Mouse (Mus musculus) olfactory bulb, adult 2 months (tissue): ENCODE results near the gene Hpd.

ENCODE experiments used
- CTCF ChIP-seq: fragments of 200-500 bp; IDR thresholded peaks from 2 replicates; pipeline ENCODE4 v1.5.1; 2012; ENCODE audit warnings: low read depth, mild to moderate bottlenecking, low read length, moderate library complexity; ENCODE audit not compliant: insufficient read depth
- POLR2A ChIP-seq: fragments of 200-500 bp; IDR thresholded peaks from 2 replicates; pipeline ENCODE4 v1.6.1; 2012; ENCODE audit warnings: mild to moderate bottlenecking, low read depth, low read length, moderate library complexity; ENCODE audit not compliant: insufficient read depth

DNA sequence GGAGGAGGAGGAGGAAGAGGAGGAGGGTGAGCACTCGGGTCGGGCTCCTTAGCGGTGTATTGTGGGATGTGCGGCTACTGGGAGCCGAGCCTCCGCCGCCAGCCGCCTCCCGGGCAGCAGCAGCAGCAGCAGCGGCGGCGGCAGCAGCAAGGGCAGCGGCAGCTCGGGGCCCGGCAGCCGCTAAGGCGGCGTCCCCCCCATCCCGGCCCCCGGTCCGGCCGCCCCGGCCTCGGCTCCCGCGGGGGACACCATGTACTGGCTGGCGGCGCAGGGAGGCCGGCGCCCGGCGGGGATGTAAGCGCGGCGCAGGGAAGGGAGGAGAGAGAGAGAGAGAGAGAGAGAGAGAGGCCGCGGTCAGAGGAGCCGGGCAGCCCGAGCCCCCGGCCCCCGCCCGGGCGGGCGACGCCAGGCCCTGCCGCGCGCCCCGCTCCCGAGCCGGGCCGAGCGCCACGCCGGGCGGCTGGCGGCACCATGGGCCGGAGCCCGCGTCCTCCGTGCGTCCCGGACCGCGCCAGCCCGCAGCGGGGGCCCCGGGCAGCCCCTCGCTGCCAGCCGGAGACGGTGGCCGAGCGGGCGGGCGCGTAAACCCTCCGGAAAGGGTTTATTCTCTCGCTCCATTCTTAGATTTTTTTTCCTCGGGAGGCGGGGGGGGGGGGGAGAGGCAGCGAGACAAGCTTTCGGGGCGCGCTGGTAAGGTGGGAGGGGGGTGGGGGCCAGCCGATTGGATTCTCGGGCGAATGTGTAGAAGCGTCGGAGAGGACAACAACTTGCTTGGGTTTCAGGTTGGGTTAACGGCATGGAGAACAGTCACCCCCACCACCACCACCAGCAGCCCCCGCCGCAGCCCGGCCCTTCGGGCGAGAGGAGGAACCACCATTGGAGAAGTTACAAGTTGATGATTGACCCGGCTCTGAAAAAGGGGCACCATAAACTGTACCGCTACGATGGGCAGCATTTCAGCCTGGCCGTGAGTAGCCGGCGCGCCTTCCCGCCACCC lies 40.1 kb downstream of the Hpd start, which contains the start of gene Setd1b:
- TF ChIP-seq CTCF = no peak
- no peak; the same call in 1 of the 2 replicates for TF ChIP-seq POLR2A
